Mouse (Mus musculus) spleen, embryonic (tissue): ENCODE measurements around the gene Copz1.

ENCODE experiments used
- CTCF ChIA-PET: fragments of 350-600 bp; sonication (Branson Sonifier 250); formaldehyde crosslinking; loops from one replicate; lab custom pipeline; 2022; lab: Charles Lee

The Copz1 gene

GRCm38 (mm10) chr15:103290417-103290816, 17.9 kb downstream of the Copz1 start:
- CTCF ChIA-PET: no interaction called here

- CTCF ChIA-PET: no interaction called here
Measured at GRCm38 (mm10) chr15:103290843-103291242, 18.3 kb downstream of the Copz1 start.

GRCm38 (mm10) chr15:103292673-103293345, 20.3 kb downstream of the Copz1 start:
- CTCF ChIA-PET: interaction anchor here (0.6 to 0.7 kb wide), 3 partner anchors 12 to 35 kb away, joined by 3 to 7 read pairs (median 3); no protein-coding TSS in a partner anchor

GRCm38 (mm10) chr15:103293375-103293774, 20.9 kb downstream of the Copz1 start:
- CTCF ChIA-PET: interaction anchor here (0.6 to 0.7 kb wide), 3 partner anchors 12 to 34 kb away, joined by 3 to 7 read pairs (median 3); no protein-coding TSS in a partner anchor

- CTCF ChIA-PET: interaction anchor here (0.6 to 1.3 kb wide), 2 partner anchors 15 to 73 kb away, joined by 3 to 5 read pairs; no protein-coding TSS in a partner anchor
Measured at GRCm38 (mm10) chr15:103294649-103295048, 22.1 kb downstream of the Copz1 start.

- CTCF ChIA-PET: no interaction called here
Measured at GRCm38 (mm10) chr15:103295851-103296250, 23.3 kb downstream of the Copz1 start.

GRCm38 (mm10) chr15:103297313-103297712, 24.8 kb downstream of the Copz1 start:
- CTCF ChIA-PET: no interaction called here

GRCm38 (mm10) chr15:103298026-103298425, 25.5 kb downstream of the Copz1 start:
- CTCF ChIA-PET: no interaction called here

GRCm38 (mm10) chr15:103298861-103299616, 26.5 kb downstream of the Copz1 start:
- CTCF ChIA-PET: no interaction called here

- CTCF ChIA-PET: no interaction called here
Measured at GRCm38 (mm10) chr15:103299644-103300043, 27.1 kb downstream of the Copz1 start.

- CTCF ChIA-PET: no interaction called here
Measured at GRCm38 (mm10) chr15:103300067-103300471, 27.6 kb downstream of the Copz1 start.

- CTCF ChIA-PET: no interaction called here
Measured at GRCm38 (mm10) chr15:103300560-103300959, 28.0 kb downstream of the Copz1 start.

- CTCF ChIA-PET: no interaction called here
Measured at GRCm38 (mm10) chr15:103301046-103301445, 28.5 kb downstream of the Copz1 start.

- CTCF ChIA-PET: no interaction called here
Measured at GRCm38 (mm10) chr15:103301547-103302340, 29.2 kb downstream of the Copz1 start.

- CTCF ChIA-PET: no interaction called here
Measured at GRCm38 (mm10) chr15:103302341-103303021, 30.0 kb downstream of the Copz1 start.

- CTCF ChIA-PET: interaction anchor here (0.6 kb wide), 1 partner anchor 64 kb away, joined by 3 read pairs; the partner anchor contains the start of gene Hnrnpa1
Measured at GRCm38 (mm10) chr15:103303916-103304615, 31.6 kb downstream of the Copz1 start.

GRCm38 (mm10) chr15:103304616-103304969, 32.1 kb downstream of the Copz1 start:
- CTCF ChIA-PET: interaction anchor here (0.6 to 1.0 kb wide), 2 partner anchors 64 kb away, joined by 3 read pairs; partner anchors contain the start of gene Hnrnpa1

- CTCF ChIA-PET: interaction anchor here (0.6 to 1.0 kb wide), 2 partner anchors 64 to 65 kb away, joined by 3 read pairs; partner anchors contain the start of gene Hnrnpa1
Measured at GRCm38 (mm10) chr15:103305070-103305678, 32.7 kb downstream of the Copz1 start.

GRCm38 (mm10) chr15:103305792-103306645, 33.5 kb downstream of the Copz1 start:
- CTCF ChIA-PET: interaction anchor here (0.6 to 1.0 kb wide), 3 partner anchors 19 to 65 kb away, joined by 3 read pairs; no protein-coding TSS in a partner anchor
